Mouse (Mus musculus): Measurements from ENCODE around the gene Mdfi.

Gene Mdfi

DNA sequence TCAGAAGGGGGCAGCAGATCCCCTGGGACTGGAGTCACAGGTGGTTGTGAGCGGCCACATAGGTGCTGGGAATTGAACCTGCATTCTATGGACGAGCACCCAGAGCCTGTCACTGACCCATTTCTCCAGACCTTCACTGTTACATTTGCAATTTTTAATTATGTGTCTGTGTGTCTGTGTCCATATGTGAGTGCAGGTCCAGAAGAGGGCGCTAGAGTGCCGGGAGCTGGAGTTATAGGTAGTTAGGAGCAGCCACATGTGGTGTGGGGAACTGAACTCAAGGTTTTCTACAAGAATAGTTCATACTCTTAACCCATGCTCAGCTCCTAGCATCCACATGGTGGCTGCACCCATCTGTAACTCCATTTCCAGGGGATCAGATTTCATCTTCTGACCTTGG, 37.5 kb downstream of the Mdfi start:
- DNase-seq, result no peak

DNA sequence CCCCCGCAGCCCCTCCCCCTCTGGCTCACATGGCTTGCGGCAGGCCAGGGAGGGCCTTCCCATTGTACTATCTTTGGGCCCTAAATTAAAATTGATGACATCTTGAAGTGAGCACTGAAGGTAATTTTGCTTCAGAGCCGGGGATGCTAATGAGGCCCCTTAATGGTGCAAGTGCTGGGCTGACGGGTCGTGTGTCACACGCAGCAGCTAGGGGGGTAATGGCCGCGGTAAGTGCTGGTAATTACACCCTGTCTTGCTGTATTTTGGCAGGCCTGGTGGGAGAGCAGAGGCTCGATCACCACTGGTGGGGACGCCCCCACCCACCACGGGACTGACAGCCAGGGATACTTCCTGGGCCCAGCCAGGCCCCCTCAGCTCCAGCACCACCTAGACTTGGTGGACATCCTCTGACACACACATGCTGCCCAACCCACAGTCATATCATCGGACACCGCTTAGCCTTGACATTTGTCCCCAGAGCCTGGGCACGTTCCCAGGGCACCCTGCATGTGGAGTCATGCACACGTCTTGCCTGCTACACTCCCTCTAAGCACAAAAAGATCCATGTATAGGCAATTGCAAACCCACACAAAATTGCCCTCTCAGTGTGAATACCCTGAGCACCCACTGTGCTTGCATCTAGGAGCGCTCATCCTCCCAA, 38.2 kb downstream of the Mdfi start:
- DNase-seq, result no peak

DNA sequence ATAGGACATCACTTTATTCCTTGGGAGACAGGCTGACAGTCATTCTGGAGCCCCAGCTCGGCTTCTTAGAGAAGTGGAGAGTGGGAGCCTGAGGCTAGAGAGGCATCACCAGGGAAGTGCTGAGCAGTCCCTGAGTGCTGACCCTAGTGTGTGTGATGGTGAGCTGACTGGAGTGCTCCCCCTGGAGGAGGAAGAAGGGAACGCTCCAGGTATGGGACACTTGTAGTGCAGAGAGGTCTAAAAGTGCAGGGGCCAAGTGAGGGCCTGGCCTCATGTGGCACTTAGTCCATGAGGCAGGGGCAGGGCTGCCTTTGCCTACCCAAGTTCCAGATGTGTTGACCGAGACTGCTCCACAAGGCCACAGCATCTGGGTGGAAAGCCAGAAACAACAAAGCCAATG, 39.0 kb downstream of the Mdfi start:
- DNase-seq, result peak; percentile 48

DNA sequence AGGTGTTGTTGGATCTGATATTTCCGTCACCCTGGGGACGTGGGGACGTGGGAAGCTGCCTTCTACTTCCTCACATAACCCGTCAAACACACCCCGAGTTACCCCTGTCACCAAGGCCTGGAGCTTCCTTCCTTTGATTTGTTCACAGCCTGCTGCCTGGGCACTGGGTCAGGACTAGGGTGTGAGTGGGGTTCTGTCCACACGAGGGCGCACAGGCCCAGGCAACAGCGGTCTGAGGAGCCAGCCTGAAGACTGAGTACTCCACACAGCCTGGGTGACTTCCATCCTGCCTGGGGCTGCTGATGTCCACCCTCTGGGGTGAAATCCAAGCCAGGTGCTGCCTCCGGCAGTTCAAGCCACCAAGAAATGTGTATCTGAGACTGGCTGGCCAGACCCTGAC, 41.1 kb downstream of the Mdfi start:
- DNase-seq, result peak; percentile 86

DNA sequence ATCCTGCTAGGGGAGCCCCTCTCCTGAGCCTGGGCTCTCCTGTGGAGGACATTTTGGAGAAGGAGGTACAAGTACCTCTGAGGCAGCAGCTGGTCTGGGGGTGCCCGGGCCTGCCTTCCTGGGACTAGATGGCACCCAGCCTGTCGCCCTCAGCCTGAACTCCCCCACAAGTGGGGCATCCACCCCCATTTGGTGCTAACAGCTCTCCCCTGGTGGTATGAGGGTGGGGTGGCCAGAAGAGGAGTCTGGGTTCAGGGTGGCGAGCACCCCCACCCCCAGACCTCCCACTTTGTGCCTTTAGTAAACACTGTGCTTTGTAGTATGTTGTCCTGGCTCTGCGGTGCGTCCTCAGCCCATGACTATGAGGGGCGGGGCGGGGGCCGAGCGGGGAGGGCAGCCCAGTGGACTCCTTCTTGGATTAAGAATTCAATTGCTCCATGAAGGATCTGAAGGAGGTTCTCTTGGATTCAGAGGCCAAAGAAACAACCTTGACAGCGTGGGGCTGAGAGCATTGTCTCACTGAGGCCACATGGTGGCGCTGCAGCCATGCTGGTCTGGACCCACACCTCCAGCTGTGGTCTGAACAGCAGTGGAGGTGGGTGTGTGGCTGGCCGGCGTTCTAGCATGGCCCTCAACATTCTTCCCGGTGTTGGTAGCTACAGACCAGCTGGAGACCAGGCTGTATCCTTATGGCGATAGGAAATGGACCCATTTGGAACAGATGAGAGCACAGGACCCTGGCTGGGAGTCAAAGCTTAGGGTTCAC, 42.2 kb downstream of the Mdfi start:
- no peak for DNase-seq

DNA sequence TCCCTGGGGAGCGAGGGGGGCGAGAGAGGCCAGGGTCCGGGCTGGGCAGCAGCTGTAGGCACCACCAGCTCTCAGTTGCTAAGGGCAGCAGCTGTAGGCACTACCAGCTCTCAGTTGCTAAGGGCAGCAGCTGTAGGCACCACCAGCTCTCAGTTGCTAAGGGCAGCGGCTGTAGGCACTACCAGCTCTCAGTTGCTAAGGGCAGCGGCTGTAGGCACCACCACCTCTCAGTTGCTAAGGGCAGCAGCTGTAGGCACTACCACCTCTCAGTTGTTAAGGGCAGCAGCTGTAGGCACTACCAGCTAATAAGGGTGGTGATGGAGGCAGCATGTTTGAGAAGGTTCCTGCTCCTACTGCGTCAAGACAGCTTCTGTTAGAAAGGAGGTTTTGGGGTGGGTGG, 45.5 kb downstream of the Mdfi start:
- DNase-seq, result no peak

DNA sequence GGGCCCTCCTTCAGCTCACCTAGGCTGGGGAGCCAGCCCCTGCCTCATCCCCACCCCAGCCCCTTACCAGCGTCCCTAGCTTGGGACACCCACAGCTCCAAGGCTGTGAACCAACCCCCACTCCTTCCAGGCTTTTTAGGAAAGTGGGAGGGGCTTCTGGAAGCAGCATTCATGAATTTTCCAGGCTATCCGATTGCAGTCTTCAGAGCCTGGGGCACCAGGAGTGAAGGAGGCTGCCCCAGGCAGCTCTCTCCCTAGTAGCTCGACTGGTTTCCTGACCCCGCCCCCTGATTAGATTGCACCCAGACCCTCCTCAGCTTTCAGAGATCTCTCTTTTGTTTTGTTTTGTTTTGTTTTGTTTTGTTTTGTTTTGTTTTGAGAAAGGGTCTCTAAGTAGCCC, 46.2 kb downstream of the Mdfi start:
- no peak for DNase-seq

DNA sequence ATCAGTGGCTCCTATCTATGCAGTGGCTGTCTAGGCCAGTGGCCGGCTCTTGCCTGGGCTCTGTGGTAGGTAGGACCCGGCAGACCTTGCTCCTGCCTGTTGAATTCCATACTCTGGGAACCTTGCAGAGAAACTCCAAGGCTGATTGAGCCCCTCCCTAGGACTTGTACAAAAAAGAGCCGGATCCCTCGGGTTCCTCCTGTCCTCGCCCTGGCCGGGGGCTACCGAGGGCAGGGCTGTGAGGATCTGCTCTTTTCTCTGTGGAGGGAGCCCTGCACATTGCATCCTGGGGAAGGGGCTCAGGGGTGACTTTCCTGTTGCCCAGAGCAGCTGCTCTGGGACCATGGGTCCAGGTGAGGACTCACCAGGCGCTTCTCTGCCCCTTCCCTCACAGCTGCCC, 46.9 kb downstream of the Mdfi start:
- DNase-seq, result no peak

DNA sequence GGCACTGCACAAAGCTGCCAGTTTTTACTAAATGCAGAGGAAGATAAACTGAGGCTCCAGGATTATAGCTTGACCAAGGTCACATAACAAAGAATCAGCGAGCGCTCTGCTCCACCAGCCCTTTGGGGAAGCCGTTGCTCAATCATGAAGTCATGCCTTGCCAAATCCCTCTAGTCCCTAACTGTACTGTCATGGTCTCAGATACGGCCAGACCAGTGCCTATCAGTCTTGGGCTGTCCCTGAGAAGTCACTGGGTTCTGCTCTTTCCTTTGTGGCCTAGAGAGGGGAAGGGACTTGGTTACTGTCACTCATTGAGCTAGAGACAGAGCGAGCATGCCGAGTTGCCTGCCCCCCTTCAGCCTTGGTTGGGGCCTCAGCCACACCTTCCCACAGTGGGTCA, 50.1 kb downstream of the Mdfi start:
- no peak for DNase-seq

DNA sequence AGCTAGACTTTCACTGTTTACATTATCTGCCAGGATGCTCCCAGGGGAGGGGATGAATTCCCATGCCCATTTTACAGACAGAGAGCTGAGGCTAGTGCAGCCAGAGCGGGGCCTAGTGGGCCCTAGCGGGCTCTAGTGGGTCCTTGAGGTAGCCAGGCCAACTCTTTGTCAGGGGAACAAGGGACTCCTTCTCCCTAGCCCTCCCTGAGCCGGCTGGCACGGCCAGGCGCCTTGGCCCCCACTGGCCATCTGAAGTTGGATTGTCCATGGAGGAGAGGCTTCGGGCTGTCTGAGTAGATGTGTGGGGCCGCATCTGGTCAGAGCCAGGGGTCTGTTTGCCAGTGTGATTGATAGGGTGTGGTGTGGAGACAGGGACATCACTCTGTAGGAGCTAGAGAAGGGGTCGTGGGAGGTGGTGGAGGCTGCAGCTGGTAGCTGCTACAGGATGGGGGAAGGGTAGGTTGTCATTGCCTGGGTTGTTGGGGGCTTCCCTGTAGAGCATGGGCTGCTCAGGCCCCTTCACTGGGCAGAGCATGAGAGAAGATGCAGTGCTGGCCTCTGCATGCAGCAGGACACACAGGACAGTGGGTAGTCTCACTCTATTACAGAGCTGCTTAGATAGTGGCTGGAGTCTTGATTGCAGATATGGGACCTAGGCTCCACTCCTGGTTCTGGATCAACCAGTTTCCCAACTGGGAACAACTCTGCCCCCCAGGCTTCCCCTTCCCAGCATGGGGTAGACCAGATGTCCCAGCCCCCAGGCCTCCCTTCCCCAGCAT, 50.9 kb downstream of the Mdfi start:
- DNase-seq, result no peak

DNA sequence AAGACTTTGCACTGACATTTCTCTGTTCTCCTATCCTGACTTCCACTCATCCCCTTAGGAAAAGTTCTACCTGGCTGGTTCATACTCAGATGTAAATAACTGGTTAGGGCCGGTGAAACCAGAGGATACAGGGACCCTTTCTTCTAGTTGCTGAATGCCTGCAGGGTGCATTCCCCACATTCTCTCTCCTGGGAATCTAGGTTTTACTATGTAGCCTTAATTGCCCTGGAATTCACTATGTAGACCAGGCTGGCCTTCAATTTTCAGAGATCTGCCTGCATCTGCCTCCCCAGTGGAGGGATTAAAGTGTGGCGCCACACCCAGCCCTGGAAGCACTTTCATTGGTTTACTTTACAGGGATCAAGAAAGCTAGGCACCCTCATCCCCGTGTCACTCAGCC, 52.0 kb downstream of the Mdfi start:
- no peak for DNase-seq

DNA sequence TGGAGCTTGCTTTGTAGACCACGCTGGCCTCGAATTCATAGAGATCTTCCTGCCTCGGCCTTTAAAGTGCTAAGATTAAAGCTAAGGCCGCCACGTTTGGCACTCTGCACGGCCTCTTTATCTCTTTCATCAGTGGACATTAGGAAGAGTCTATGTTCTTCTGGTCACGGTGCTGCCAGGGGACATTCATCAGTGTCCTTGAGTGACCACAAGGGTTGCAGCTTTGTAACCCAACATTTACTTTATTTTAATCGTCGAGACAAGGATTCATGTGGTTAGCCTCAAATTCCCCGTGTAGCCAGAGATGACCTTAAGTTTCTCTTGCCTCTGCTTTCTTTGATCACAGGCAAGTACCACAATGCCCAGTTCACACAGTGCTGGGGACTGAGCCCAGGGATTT, 54.0 kb downstream of the Mdfi start:
- DNase-seq, result no peak

DNA sequence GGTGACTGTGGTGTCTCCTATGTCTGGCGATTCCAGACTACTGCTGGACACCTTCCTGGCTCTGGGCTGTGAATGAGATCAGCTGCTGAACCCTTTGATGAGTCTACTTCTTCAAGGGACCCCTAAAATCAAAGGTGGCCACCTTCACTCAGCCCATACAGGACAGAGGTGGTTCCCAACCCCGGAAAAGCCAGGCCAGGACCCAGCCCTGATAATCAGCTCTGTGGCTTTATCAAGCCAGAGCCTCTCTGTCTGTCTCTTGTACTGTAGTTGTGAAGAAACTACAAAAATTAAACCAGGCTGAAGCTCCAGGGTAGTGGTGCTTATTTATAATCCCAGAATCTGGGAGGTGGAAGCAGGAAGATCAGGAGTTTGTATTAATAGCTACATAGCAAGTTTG, 57.4 kb downstream of the Mdfi start:
- DNase-seq, result no peak

DNA sequence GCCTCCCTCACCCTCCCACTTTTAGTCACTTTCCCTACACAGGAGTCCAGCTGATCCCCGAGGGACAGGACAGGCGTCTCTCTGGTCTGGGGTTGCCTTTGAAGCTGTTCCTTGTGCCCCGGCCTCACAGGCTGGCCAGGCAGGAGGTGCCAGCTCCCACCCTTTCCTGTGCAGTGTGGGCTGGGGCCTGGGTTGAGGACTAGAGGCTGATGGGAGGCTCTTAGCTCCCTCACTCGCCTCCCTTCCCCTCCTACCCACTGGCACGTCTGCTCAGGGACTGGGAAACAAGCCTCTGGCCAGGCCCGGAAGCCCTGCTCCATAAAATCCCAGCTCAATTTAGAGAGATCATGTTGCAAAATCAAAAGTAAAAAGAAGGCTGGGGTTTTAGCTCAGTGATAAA, 60.9 kb downstream of the Mdfi start:
- DNase-seq, result no peak

DNA sequence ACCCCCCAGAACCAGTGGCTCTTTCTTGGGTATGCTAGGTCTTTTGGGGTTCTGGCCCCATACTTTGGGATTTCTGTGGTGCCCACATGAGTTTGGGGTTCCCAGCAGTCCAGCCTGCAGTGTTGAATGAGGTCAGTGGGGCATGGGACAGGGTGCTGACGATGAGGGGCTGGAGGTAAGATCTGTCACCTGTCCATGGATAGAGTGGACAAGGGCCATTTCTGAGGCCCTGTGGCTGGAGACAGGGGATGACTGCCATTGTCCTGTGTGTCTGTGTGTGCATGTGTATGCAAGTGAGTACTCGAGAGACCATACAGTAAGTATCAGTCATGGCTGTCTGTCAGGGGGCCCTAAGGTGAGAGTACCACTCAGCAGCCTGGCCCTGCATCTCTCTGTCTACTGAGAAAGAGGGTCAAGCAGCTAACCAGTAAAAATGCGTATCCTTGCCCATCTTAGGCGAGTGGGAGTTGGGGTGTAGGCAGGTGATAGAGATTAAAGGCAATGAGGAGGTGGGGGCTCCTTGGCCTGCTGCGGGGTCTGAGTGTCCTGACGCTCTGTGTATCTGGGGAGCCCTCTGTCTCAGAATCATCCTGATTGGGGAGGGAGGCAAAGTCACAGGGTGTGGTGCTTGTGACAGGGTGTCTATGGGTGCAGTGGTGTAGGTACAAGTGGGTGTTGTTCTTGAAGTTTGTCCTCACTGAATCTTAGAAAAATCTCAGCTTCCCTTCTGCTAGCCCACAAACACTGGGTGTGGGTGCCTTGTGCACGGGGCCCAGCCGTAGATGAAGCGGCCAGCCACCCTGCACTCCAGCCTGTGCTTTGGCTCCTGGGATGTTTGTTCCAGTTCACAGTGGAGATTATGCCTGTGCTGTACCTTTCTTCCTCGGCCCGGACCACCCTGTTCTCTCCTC, 64.8 kb downstream of the Mdfi start:
- no peak for DNase-seq

DNA sequence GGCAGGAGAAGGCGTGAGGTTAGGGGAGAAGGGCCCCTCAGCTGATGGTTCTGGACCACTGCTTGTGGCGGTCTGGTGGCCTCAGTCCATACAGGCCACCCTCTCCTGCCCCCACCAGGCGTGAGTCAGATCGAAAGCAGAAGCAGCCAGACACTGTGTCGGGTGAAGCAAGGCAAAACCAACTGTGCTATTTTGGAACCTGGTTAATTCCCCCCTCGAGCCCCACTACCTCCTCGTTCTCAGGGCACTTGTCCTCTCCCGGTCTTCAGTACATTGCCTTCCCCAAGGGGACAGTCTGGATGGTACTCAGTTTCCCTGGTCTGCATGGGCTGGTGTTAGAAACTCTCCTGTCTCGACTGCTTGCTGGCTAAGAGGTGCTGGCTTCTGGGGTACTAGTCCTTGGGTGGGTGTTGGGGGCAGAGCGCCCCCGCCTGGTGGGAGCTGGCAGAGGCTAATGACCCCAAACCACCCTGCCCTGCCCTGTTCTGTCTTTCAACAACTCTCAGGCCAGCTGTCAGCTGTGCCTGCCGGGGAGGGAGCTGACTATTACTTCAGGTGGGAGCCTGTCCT, 65.7 kb downstream of the Mdfi start:
- no peak for DNase-seq

DNA sequence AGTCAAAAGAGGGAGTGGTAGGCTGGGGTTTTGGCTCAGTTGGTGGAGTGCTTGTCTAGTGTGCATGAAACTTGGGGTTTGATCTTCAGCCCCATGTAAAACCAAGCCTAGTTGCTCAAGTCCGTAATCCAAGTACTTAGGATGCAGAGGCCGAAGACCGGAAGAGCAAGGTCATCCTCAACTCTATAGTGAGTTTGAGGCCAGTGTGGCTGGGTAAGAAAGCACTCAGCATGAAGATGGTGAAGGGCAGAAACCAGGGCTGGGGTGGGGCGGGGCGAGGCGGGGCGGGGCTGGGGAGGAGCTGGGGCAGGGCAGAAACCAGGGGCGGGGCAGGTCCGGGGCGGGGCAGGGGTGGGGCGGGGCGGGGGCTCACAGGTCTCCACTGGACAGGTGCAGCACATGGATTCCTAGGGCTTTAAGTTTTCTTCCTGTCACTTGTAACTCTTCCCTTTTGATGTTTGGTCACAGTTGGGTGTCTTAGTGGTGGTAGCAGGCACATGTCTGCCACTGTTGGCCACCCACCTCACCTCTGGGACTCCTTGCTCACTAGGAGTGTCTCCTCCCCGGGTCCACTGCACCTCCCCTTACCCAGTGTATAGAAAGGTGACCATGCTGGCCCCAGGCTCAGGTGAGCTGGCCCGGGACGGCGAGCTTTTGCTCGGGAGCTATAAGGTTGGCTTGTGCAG, 66.9 kb downstream of the Mdfi start:
- no peak for DNase-seq

DNA sequence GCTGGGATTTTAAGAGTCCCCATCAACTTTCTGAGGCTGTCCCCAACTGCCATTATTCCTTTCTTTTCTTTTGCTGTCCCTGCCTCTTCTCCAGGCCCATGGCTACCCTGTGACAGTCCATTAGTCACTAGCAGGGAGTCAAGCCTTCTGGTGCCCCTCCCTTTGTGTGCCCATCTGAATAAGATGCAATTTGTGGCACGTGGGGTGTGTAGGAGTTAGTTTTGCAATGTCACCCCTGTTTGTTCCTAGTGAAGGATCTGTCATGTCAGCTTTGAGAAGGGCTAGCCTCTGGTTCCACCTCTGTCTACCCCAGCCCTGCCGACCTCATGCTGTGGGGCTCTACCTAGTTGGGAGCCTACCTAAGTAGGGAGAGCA, 67.4 kb downstream of the Mdfi start:
- DNase-seq, result no peak

DNA sequence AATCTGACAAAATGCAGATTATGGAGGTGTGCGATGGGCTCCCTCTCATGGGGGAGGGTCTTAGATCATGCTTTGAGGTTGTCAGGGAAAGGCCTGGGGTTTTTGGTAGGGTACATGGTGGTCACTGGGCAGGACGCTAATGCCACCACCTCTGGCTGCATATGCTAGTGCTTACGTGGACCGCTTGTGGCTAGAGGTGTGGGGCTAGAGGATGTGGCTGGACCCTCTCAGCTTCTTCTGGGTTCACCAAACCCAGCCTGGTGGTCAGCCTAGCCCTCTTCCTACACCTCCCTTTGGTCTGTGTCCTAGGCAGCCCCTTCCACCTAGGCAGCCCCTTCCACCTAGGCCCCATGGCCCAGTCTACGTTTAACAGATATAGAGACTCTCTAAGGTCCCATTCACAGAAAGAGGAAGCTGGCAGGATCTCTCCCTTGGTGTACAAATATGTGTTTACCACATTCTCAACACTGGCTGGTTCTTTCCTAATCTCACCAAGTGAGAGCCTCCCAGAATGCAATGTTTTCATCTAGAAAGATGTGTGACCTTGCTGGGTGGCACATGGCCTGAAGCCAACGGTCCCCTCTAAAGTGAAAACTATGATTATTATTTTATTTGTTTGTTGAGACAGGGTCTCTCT, 68.0 kb downstream of the Mdfi start:
- no peak for DNase-seq

DNA sequence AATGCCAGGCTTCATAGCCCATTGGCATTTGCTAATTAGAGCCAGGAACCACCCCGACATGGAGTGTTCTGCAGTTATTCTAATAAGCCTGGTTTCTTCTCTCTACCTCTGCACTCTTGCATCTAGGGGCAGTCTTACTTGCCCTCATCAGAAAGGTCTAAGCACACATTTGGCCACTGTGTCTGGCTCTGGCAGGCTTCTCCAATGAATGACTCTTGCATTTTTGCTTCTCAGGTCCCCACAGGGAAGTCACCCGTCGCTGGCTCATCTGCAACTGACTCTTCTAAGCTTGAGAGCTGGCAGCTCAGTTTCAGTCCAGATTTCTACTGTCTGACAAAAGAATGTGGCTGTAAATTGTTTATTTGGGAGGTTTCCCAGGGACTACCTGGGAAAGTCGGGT, 68.5 kb downstream of the Mdfi start:
- no peak for DNase-seq

All from cerebellum, adult 9-10 months (tissue).